Mouse (Mus musculus) embryo, embryonic 11.5 days (tissue): ENCODE measurements around the gene Ncbp3.

Source experiments
- DNase-seq: peaks from one replicate; pipeline ENCODE4 v3.0.0-alpha.2; 2012; ENCODE audit warnings: low read depth, low spot score

The Ncbp3 gene

GRCm38 (mm10) chr11:73047542-73047996 lies at the start of gene Ncbp3:
Gene Ncbp3 (plus strand): TSS chr11:73047783.
- peak; percentile 89 for DNase-seq

DNA sequence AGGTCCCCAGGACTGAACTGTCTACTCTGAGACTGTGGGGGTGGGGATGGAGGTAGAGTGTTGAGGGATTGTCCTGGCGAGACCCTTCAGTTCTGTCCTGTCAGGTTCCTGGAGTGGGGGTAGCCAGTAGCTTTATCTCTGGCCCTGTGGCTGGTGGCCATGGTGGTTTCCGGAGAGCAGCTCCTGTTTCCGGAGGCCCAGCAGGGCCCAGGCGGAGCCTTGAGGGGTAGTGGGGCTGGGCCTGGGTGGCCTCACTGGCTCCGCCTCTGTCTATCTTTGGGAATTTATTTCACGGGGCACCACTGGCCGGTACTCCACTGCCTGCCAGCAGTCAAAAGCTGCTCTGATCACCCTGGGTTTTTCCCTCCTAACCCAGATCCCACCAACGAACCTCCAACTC lies 48.8 kb upstream of the Ncbp3 start, which contains the start of gene P2rx1:
TSS of gene P2rx1 (plus strand) at position 333 of the 400 bp plus-strand sequence.
- DNase-seq: no peak

DNA sequence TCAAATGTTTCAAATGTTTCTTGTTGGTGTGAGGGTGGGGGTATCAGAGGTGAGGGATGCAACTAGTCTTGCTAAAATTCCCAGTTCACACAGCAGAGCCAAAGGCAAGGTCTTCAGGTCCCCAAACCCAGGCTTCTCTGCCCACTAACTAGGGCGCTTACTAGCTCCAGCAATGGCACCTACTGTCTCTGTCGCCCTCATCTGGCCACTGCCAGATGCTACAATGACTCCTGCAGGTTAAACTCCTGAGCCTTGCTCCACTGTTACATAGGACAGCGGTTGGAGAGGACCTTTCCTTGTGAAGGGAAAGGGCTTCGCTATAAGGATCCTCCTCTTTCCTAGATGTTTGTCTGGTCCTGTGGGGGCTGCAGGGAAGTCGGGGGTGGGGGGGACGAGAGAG lies 46.6 kb upstream of the Ncbp3 start:
- DNase-seq: peak; percentile 49

GRCm38 (mm10) chr11:73006377-73006776 lies 41.2 kb upstream of the Ncbp3 start:
- peak; percentile 72 for DNase-seq

DNA sequence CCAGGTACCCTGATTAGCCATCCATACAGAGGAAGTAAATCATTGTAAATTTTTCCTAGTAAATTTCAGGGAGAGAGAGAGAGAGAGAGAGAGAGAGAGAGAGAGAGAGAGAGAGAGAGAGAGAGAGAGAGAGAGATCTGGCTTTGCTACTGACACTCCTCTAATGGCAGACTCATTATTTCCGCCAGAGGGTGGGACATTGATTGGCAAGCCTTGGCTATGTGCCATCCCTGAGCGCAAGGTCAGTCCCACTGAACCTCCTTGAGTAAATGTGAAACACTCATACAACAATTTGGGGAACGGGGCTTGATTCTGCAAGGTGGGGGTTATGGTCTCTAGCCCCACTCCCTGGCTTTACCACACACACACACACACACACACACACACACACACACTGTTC lies 40.5 kb upstream of the Ncbp3 start:
- no peak for DNase-seq

- DNase-seq: peak; percentile 39
These were observed 39.7 kb upstream of the Ncbp3 start for GRCm38 (mm10) chr11:73007698-73008481.

DNA sequence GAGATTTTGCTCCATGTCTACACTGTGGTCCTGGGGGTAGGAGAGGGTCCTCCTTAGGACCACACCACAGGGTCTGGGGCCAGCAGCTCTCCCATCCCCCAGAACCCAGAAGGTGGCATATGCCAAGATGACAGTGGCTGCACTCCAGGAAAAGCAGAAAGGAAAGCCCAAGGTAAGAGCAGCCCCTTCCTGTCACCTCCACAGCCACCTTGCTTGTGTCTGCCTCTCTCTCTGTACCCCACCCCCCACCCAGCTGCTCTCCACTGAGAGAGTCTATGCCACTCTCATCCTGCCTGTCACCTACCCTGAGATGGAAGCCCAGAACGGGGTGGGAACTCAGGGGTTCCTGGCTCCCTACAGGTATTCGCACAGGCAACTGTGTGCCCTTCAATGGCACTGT lies 38.8 kb upstream of the Ncbp3 start:
- no peak for DNase-seq

GRCm38 (mm10) chr11:73009531-73010274 lies 37.9 kb upstream of the Ncbp3 start:
- DNase-seq: no peak

DNA sequence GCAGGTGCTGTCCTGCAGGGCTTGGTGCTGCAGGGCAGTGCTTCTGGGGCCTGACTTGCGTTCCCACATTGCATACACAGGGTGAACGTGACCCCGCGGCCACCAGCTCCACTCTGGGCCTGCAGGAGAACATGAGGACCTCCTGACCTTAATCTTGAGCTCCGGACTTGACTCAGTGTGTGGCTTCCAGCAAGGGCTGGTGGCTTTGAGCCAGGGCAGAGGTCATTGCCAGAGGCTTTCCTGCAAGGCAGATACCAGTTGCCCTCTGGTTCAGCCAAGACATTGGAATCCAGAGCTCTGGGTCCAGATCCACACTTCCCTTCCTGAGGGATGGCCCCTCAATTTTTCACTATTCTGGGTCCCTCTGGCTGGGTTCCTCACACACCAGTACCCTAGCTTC lies 33.6 kb upstream of the Ncbp3 start:
- no peak for DNase-seq

DNA sequence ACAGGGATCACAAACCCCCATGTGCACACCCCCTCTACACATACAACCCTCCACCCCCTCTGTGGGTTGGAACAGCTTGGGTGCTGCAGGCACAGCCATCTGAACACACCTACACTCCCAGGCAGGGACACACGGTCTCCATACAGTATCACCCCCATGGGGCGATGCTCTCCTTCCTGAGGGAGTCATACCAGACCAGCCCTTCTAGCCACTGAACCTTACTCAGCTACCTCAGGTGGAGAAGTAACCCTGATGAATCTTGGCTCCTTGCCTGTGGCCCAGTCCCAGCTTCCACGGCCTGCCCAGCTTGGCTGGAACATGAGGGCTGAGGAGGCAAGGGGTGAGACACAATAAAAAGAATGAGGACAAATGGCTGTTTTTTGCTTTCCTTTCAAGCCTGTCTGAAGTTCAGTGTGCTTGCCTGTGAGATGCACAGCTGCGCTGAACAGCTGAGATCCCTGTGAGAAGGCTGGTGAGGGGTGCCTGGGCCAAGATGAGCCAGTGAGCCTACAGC lies 32.7 kb upstream of the Ncbp3 start:
- no peak for DNase-seq

GRCm38 (mm10) chr11:73015391-73016102 lies 32.0 kb upstream of the Ncbp3 start:
- no peak for DNase-seq

DNA sequence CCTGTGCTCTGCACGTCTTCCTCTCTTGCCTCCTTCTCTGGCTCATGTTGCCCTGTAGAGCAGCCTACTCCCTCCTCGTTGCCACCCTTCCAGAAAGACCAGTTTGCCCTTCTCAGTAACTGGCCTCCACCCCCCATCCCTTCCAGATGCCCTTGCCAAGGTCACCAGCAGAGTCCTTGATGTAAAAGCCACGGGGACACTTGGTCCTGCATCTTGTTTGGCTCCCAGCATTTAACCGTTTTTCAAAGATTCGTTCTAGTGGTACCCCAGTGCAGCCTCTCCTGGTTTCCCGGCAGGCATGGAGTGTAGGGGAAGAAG lies 31.5 kb upstream of the Ncbp3 start:
- DNase-seq: no peak

DNA sequence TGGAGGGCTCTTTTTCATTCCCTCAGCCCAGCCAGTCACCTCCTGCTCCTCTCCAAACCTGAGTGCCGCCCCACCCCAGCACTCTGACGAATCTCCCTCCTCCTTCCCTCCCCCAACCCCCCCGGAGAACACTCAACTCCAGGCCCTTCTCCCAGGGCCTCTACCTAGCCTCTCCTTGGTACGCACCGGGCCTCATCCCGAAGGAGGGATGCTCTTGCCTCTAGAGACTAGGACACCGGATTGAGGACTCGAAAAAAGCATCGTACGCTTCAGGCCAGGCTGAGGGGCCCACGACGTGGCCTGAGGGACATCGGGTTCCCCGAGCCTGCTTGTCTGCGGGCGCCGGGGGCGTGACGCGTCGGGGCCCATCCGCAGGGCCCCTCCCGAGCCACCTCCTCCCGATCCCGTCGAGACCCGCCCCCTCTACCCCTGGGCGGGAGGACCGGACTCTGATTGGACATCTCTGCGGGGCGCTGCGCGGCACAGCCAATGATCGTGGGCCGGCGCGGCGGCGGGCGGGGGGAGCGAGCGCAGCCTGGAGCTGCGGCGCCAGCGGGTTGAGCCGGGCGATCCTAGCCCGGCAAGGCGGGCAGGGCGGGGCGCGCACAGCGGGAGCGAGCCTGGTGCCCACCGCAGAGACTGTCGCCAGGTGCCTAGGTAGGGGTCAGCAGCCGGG lies 29.0 kb upstream of the Ncbp3 start, which contains the start of gene Camkk1:
TSS of gene Camkk1 (plus strand) at position 538 of the 676 bp plus-strand sequence.
- DNase-seq: peak; percentile 86

GRCm38 (mm10) chr11:73019147-73019795 lies 28.3 kb upstream of the Ncbp3 start:
- no peak for DNase-seq

- no peak for DNase-seq
These were observed 26.4 kb upstream of the Ncbp3 start for GRCm38 (mm10) chr11:73020953-73021800.

DNA sequence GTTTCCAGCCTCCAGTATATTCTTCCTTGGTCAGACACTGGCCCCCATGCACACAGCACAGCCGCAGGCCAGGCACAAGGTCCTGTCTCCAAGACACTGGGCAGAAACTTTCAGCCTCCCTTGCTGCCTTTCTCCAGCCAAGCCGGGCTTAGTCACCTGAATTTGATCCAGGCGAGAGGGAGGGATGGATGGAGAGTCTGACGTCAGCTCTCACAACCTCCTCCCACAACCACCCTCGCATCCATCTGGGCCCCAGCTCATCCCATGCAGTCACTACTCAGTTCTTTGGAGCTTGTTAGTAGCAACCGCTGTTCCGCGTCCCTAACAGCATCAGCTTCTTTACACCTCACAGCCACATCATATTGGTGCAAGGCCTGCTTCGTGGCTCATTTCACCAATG lies 24.5 kb upstream of the Ncbp3 start:
- no peak for DNase-seq

DNA sequence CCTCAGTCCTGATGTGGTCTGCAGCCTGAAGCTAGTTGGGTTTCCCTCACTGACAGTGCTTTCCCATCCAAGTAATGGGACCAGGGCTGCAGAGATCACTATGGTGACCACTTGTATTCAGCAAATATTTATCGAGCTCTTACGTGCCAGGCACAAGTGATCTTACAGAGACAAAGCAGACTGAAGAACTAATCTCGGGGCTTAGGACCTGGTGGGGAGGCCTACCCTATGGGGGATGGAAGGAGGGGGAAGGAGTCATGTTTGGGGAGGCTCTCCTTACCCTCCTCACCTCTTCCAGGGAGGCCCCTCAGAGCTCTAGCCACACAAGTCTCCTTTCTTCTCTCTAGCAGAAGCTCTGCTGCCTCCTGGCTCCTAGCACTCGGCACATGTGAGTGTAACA lies 23.8 kb upstream of the Ncbp3 start:
- no peak for DNase-seq

DNA sequence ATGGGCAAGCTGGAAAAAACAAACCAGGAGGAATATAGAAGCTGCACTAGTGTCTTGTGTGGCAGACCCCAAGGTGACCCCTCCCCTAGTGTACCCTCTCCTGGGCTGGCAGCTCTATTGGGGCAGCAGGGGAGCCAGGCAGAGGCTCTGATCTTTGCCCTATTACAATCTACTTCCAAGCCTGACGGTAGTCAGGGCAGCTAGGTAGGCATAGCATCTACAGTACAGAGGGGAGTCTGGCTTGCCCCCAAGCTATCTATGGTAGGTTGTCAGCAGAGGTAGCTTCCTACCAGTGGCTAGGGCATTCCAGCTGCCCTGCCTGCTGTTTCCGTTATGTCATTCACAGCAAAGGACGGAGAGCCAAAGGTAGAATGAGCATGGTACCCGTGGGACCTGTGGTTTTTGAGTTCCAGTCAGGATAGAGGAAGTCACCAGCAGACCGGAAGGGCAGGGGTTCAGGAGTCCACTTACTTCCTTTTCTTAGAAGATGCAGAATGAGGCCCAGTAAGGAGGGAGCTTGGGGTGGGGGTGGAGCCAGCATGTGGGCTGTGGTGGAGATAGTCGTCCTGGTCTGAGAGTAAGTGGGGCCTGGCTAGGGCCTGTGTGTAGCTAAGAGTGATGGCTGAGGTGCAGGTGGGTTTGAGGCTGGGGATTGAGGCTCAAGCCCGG lies 23.2 kb upstream of the Ncbp3 start:
- no peak for DNase-seq

- DNase-seq: no peak
These were observed 20.6 kb upstream of the Ncbp3 start for GRCm38 (mm10) chr11:73026961-73027360.
